Mouse (Mus musculus) midbrain, postnatal 0 days (tissue): ENCODE data around the gene Gm30191. TPM values are rescaled to one million over a fixed set of nuclear protein-coding genes. Genes with fewer than 3 reads are reported as not detected.
A peak's percentile ranks its signal among the peaks of the same experiment; 100 is the strongest.
"Not testable (repeated sequence)": the region's sequence is repeated elsewhere in the genome, so short reads cannot be mapped to it uniquely, and the experiment has no call there.

Experiments
- ATAC-seq: fragments of 200-750 bp; cut with Nextera tagmentation; 2 replicates; pipeline ENCODE4 v1.8.0; 2017; ENCODE audit warnings: moderate number of reproducible peaks, mild to moderate bottlenecking, moderate TSS enrichment, moderate library complexity; ENCODE audit not compliant: low FRiP score
- DNase-seq: peaks from one replicate; pipeline ENCODE4 v3.0.0-alpha.2; 2015; ENCODE audit warnings: low spot score
- H3K27ac ChIP-seq: fragments of 300-500 bp; sonication (generic); 2 replicates; pipeline ENCODE4 v1.5.1; 2014; ENCODE audit warnings: low read depth, mild to moderate bottlenecking, low read length, mixed read lengths
- H3K27me3 ChIP-seq: fragments of 300-500 bp; sonication (generic); 2 replicates; pipeline ENCODE4 v1.6.1; 2014; ENCODE audit warnings: low read length, control low read depth, mixed read lengths; ENCODE audit not compliant: insufficient read depth
- H3K36me3 ChIP-seq: fragments of 300-500 bp; sonication (generic); 2 replicates; pipeline ENCODE4 v1.6.1; 2014; ENCODE audit warnings: low read length, control low read depth, mixed read lengths; ENCODE audit not compliant: insufficient read depth
- H3K4me1 ChIP-seq: fragments of 300-500 bp; sonication (generic); 2 replicates; pipeline ENCODE4 v1.6.1; 2014; ENCODE audit warnings: mild to moderate bottlenecking, control low read depth, antibody characterized with exemption, low read length, mixed read lengths; ENCODE audit not compliant: insufficient read depth
- H3K4me2 ChIP-seq: fragments of 300-500 bp; sonication (generic); 2 replicates; pipeline ENCODE4 v1.6.1; 2014; ENCODE audit warnings: low read depth, mild to moderate bottlenecking, low read length, mixed read lengths; ENCODE audit not compliant: poor library complexity, severe bottlenecking
- H3K4me3 ChIP-seq: fragments of 300-500 bp; sonication (generic); 2 replicates; pipeline ENCODE4 v1.5.1; 2014; ENCODE audit warnings: low read depth, mild to moderate bottlenecking, low read length, moderate library complexity
- H3K9ac ChIP-seq: fragments of 300-500 bp; sonication (generic); replicated peaks from 2 replicates; pipeline ENCODE4 v1.6.1; 2014; ENCODE audit warnings: mild to moderate bottlenecking, low read length, moderate library complexity, mixed read lengths; ENCODE audit not compliant: poor library complexity, severe bottlenecking
- H3K9me3 ChIP-seq: fragments of 300-500 bp; sonication (generic); 2 replicates; pipeline ENCODE4 v1.6.1; 2016; ENCODE audit warnings: low read length, control low read depth
- CTCF ChIP-seq: IDR thresholded peaks from 2 replicates; pipeline ENCODE4 v1.5.1; 2016; ENCODE audit warnings: antibody characterized with exemption, mild to moderate bottlenecking
- WGBS: fragments of 180-500 bp; shearing (Covaris S2); extraction: QIAGEN DNeasy Blood & Tissue Kit; methylation state at CpG from one replicate; pipeline ENCODE4 v1.1.7; 2014; 5-methylcytosine and 5-hydroxymethylcytosine counted together
- polyA plus RNA-seq: library from polyadenylated mRNA; unstranded; fragments of >200 nt; fragmentation: Nextera tagmentation; extraction: Ambion mirVana; gene quantifications from 2 replicates; pipeline ENCODE4 v1.2.1, GENCODE M21; 2015
- total RNA-seq: library from RNA; depleted of rRNA; stranded (reverse); fragments of >200 nt; gene quantifications from 2 replicates; pipeline ENCODE4 v1.2.3, GENCODE M21; 2014

The Gm30191 gene
- total and polyA plus RNA-seq, 2 experiments from 2014 or later: 0.42 TPM; not detected in 1

- H3K4me2 ChIP-seq: peak within 1 kb of the TSS; percentile 78
- H3K9ac ChIP-seq: peak within 1 kb of the TSS; percentile 100
- WGBS: under 1% methylated on average over 38 of the region's 43 CpGs
- H3K27me3 ChIP-seq: no peaks in the 10 kb centered on the region
- peak within 1 kb of the TSS; percentile 71 for H3K4me3 ChIP-seq
- H3K27ac ChIP-seq: peak within 1 kb of the TSS; percentile 100
- ATAC-seq (peak; percentile 70), DNase-seq (peak; percentile 88)
- peaks cover 16% of the 10 kb centered on the region for H3K36me3 ChIP-seq
- no peaks in the 10 kb centered on the region for H3K4me1 ChIP-seq
- H3K9me3 ChIP-seq: no peaks in the 10 kb centered on the region
- TF ChIP-seq CTCF: no peak
Observed at GRCm38 (mm10) chr4:134287575-134288025, 40.9 kb downstream of the Gm30191 start, which contains the start of gene Pdik1l. Gene Pdik1l (minus strand): TSS chr4:134287895.

GRCm38 (mm10) chr4:134288397-134289256 lies 41.9 kb downstream of the Gm30191 start:
- Histone ChIP-seq H3K27me3 (no peaks in the 10 kb centered on the region), H3K27ac (peak overlapping the region; percentile 100), H3K9ac (peak overlapping the region; percentile 100), H3K4me2 (peak overlapping the region; percentile 78), H3K36me3 (peaks cover 8% of the 10 kb centered on the region), H3K4me3 (peak overlapping the region; percentile 71), H3K4me1 (no peaks in the 10 kb centered on the region), H3K9me3 (no peaks in the 10 kb centered on the region)
- DNase-seq (no peak), ATAC-seq (no peak)
- whole genome bisulfite sequencing: 46% methylated on average over 11 of the region's 11 CpGs
- no peak for TF ChIP-seq CTCF

- Histone ChIP-seq H3K4me1 (no peaks in the 10 kb centered on the region), H3K27ac (no peak overlapping the region), H3K36me3 (no peaks in the 10 kb centered on the region), H3K4me3 (no peak overlapping the region), H3K9me3 (no peaks in the 10 kb centered on the region), H3K27me3 (no peaks in the 10 kb centered on the region), H3K4me2 (no peak overlapping the region), H3K9ac (no peak overlapping the region)
- peak; percentile 92 for TF ChIP-seq CTCF
- ATAC-seq (no peak), DNase-seq (peak; percentile 81)
- WGBS: 19% methylated on average over 7 of the region's 7 CpGs
Observed at GRCm38 (mm10) chr4:134292067-134292466, 45.3 kb downstream of the Gm30191 start.

GRCm38 (mm10) chr4:134293061-134293691 lies 46.4 kb downstream of the Gm30191 start:
- WGBS: 74% methylated on average over 18 of the region's 18 CpGs
- no peak overlapping the region for H3K27ac ChIP-seq
- TF ChIP-seq CTCF: no peak
- ATAC-seq (no peak), DNase-seq (no peak)
- no peaks in the 10 kb centered on the region for H3K9me3 ChIP-seq
- no peak overlapping the region for H3K4me3 ChIP-seq
- H3K4me1 ChIP-seq: no peaks in the 10 kb centered on the region
- no peak overlapping the region for H3K4me2 ChIP-seq
- no peaks in the 10 kb centered on the region for H3K27me3 ChIP-seq
- H3K36me3 ChIP-seq: no peaks in the 10 kb centered on the region
- no peak overlapping the region for H3K9ac ChIP-seq

GRCm38 (mm10) chr4:134293692-134294163 lies 47.0 kb downstream of the Gm30191 start:
- Histone ChIP-seq H3K9me3 (no peaks in the 10 kb centered on the region), H3K27ac (no peak overlapping the region), H3K36me3 (no peaks in the 10 kb centered on the region), H3K9ac (no peak overlapping the region), H3K4me1 (no peaks in the 10 kb centered on the region), H3K4me2 (no peak overlapping the region), H3K4me3 (no peak overlapping the region), H3K27me3 (no peaks in the 10 kb centered on the region)
- DNase-seq (no peak), ATAC-seq (no peak)
- 73% methylated on average over 9 of the region's 9 CpGs for WGBS
- TF ChIP-seq CTCF: no peak

GRCm38 (mm10) chr4:134296096-134296495 lies 49.4 kb downstream of the Gm30191 start:
- not testable (repeated sequence) for H3K4me1 ChIP-seq, DNase-seq, H3K9me3 ChIP-seq, H3K4me2 ChIP-seq, H3K4me3 ChIP-seq, H3K9ac ChIP-seq, H3K27ac ChIP-seq, H3K27me3 ChIP-seq, H3K36me3 ChIP-seq, ATAC-seq
- TF ChIP-seq CTCF: 0 out of 2 replicates have a peak, but pooled peaks have one; percentile 3
- 85% methylated on average over 4 of the region's 4 CpGs for WGBS
